Mouse (Mus musculus): ENCODE results near the gene Smlr1.

GRCm38 (mm10) chr10:25519954-25520353 lies 16.1 kb downstream of the Smlr1 start:
- TF ChIP-seq CTCF (IDR thresholded peaks at IDR 0.05; ENCODE audit: low read depth, low read length): no peak
- no peak for TF ChIP-seq POLR2A (IDR thresholded peaks at IDR 0.05; ENCODE audit: borderline replicate concordance, low read depth, low read length)

Data from bone marrow macrophage, adult 2 months (primary cell).